Mouse (Mus musculus) heart, embryonic 13.5 days (tissue): ENCODE results near the gene Il11. TPM values are rescaled to one million over a fixed set of nuclear protein-coding genes. Genes with fewer than 3 reads are reported as not detected.

Experiments used
- ATAC-seq: fragments of 200-750 bp; cut with Nextera tagmentation; 2 replicates; pipeline ENCODE4 v1.8.0; 2017; ENCODE audit warnings: moderate TSS enrichment; ENCODE audit not compliant: insufficient number of reproducible peaks, low FRiP score, low TSS enrichment; ENCODE audit errors: extremely low read depth
- H3K27ac ChIP-seq: fragments of 300-500 bp; sonication (generic); replicated peaks from 2 replicates; pipeline ENCODE4 v1.5.1; 2015; ENCODE audit warnings: moderate library complexity, mild to moderate bottlenecking, inconsistent platforms
- H3K27me3 ChIP-seq: fragments of 300-500 bp; sonication (generic); replicated peaks from 2 replicates; pipeline ENCODE4 v1.6.1; 2015; ENCODE audit warnings: mild to moderate bottlenecking, inconsistent platforms
- H3K36me3 ChIP-seq: fragments of 300-500 bp; sonication (generic); 2 replicates; pipeline ENCODE4 v1.6.1; 2015; ENCODE audit warnings: mild to moderate bottlenecking, inconsistent platforms
- H3K4me1 ChIP-seq: fragments of 300-500 bp; sonication (generic); 2 replicates; pipeline ENCODE4 v1.6.1; 2015; ENCODE audit warnings: inconsistent platforms
- H3K4me2 ChIP-seq: fragments of 300-500 bp; sonication (generic); 2 replicates; pipeline ENCODE4 v1.6.1; 2015; ENCODE audit warnings: inconsistent platforms, mild to moderate bottlenecking, moderate library complexity
- H3K4me3 ChIP-seq: fragments of 300-500 bp; sonication (generic); 2 replicates; pipeline ENCODE4 v1.5.1; 2015; ENCODE audit warnings: moderate library complexity, mild to moderate bottlenecking, inconsistent platforms
- H3K9ac ChIP-seq: fragments of 300-500 bp; sonication (generic); 2 replicates; pipeline ENCODE4 v1.6.1; 2015; ENCODE audit warnings: inconsistent platforms, mild to moderate bottlenecking, moderate library complexity
- H3K9me3 ChIP-seq: fragments of 300-500 bp; sonication (generic); 2 replicates; pipeline ENCODE4 v1.6.1; 2016; ENCODE audit warnings: inconsistent platforms
- WGBS: fragments of 180-500 bp; shearing (Covaris S2); methylation state at CpG from one replicate; pipeline ENCODE4 v1.1.7; 2015; ENCODE audit warnings: mixed read lengths; 5-methylcytosine and 5-hydroxymethylcytosine counted together
- polyA plus RNA-seq: library from polyadenylated mRNA; unstranded; fragments of >200 nt; fragmentation: Nextera tagmentation; extraction: Ambion mirVana; gene quantifications from 2 replicates; pipeline ENCODE4 v1.2.1, GENCODE M21; 2015

The Il11 gene
- polyA plus RNA-seq, 1 experiment from 2014 or later, result not detected

DNA sequence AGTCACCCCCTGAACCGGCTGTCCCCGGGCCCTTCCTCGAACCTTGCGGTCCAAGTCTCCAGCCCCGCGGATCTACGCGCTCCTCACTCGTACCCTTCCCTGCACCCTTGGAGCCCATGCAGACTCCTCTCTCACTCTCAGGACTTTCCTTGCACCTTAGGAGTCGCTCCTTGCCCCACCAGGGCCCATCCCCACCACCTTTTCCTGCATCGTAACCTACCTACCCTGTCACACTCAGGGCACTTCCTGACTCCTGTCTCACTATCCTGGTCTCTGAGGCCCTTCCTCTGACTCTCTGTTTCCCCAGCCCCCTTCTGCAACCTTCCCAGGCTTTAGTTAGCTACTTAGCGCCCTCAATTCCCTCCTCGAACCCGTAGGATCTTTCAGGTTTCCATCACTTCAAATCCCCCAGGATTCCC is 42.3 kb downstream of the Il11 start:
- Histone ChIP-seq H3K4me2 (peak overlapping the region; percentile 87), H3K27ac (peak overlapping the region; percentile 92), H3K4me1 (peaks cover 38% of the 10 kb centered on the region), H3K4me3 (peak overlapping the region; percentile 79), H3K27me3 (no peaks in the 10 kb centered on the region), H3K9ac (peak overlapping the region; percentile 92), H3K9me3 (no peaks in the 10 kb centered on the region), H3K36me3 (peaks cover 33% of the 10 kb centered on the region)
- WGBS, result under 1% methylated on average over 14 of the region's 14 CpGs
- ATAC-seq, result 0 out of 2 replicates have a peak, but pooled peaks have one; percentile 3

DNA sequence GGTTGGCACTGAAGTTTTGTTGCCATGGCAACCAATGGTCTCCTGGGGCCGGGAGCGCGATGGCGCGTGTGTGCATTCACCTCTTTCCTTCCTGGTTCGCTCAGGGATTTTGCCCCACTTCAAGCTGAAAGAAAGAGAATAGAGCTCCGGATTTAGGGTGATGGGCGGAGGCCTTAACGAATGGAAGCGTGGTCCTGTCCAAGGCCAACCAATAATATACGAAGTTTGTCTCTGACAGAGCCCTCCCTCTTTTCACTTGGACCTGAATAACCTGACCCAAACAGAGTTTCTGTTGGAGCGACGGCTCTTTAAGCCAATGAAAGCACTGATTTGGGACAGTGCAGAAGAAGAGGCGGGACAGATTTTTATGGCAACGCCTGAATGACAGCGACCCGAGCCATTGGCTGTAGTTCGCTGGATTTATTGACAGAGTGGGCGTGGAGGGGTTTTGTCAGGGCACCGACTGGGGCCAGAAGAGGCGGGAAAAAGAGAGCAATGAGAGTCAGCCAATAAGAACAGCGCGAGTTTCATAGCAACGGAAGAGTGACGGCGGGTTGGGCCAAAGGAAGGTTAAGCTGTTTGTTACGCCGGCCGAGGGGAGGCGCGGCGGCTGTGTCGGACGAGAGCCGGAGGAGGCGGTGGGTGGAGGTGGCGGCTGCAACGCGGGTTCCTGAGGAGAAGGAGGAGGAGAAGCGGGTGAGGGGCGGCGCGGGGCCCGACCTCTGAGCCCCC is 42.9 kb downstream of the Il11 start, which contains the start of gene Kmt5c:
Gene Kmt5c (plus strand): TSS at position 572 of the 732 bp plus-strand sequence.
- Histone ChIP-seq H3K27ac (peak within 1 kb of the TSS; percentile 92), H3K4me1 (peaks cover 38% of the 10 kb centered on the region), H3K9me3 (no peaks in the 10 kb centered on the region), H3K9ac (peak within 1 kb of the TSS; percentile 92), H3K27me3 (no peaks in the 10 kb centered on the region), H3K4me3 (peak within 1 kb of the TSS; percentile 79), H3K36me3 (peaks cover 29% of the 10 kb centered on the region), H3K4me2 (peak within 1 kb of the TSS; percentile 87)
- under 1% methylated on average over 39 of the region's 44 CpGs for WGBS
- ATAC-seq, result peak; percentile 93

DNA sequence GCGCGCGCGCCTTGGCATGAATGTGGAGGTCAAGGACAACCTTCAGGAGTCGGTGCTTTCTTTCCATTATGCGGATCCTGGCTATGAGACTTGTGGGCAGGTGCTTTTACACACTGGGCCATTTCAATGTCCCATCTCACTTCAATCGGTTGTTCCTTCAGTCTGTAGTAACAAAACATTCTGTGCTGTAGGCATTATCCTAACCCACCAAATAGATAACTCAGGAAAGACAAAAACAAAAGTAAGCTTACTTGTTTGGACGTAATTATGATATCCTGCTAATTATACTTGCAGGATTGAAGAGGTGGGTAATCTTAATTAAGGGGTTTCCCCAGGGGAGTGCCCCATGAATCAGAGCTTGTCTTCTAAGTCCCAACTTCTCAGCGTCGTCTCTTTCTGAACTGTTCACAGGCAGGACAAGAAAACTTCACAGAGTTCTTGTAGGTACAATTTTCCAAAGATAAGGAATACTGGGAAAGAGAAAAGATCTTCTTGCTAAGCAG is 43.6 kb downstream of the Il11 start:
- Histone ChIP-seq H3K4me3 (peak overlapping the region; percentile 79), H3K27me3 (no peaks in the 10 kb centered on the region), H3K36me3 (peaks cover 22% of the 10 kb centered on the region), H3K27ac (peak overlapping the region; percentile 62), H3K9ac (peak overlapping the region; percentile 16), H3K9me3 (no peaks in the 10 kb centered on the region), H3K4me1 (peaks cover 38% of the 10 kb centered on the region), H3K4me2 (peak overlapping the region; percentile 87)
- 49% methylated on average over 10 of the region's 10 CpGs for WGBS
- ATAC-seq, result no peak

DNA sequence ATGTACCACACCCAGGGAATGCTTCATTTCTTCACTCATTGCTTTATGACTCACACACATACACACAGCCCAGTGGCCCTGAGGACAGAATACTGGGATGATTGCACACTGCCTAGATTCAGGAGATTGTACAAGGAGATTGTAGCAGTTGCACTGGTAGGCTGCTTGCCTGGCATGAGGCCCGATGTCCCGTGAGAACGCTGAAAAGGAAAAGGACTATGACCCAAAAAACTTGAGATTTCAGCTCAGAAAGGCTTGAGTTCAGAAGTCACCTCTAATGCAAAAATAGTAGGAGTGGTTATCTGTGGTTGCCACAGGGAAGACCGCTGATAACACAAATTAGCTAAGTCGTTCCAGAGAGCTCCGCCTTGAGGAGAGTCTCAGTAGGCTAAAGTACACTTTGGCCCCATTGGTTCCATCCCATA is 49.7 kb downstream of the Il11 start:
- no peaks in the 10 kb centered on the region for H3K36me3 ChIP-seq
- ATAC-seq, result no peak
- H3K4me2 ChIP-seq, result no peak overlapping the region
- H3K9me3 ChIP-seq, result peaks cover 3% of the 10 kb centered on the region; the same call in 1 of the 2 replicates
- no peaks in the 10 kb centered on the region for H3K4me1 ChIP-seq
- no peak overlapping the region for H3K4me3 ChIP-seq
- 0 out of 2 replicates have a peak, but pooled peaks cover 3% of the 10 kb centered on the region for H3K27me3 ChIP-seq
- H3K9ac ChIP-seq, result no peak overlapping the region
- WGBS, result 40% methylated on average over 6 of the region's 6 CpGs
- no peak overlapping the region for H3K27ac ChIP-seq

DNA sequence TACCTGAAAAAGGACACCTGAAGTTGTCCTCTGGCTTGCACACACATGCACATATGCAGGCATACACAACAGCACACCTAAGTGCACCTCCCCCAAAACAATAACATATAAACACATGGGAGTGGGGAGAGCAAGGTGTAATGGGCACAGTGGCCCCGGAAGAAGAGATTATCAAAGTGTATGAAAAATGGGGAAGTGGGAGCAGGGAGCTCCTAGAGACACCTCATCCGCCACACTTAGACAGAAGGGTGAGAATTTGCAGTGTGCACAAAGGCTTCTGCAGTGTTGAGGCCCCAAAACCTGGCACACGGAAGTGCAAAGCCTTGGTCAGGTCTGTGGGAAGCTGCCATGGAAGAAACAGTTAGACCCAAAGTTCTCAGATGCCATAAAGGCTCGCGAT is 51.6 kb downstream of the Il11 start:
- H3K9ac ChIP-seq, result no peak overlapping the region
- H3K27me3 ChIP-seq, result 0 out of 2 replicates have a peak, but pooled peaks cover 3% of the 10 kb centered on the region
- H3K4me2 ChIP-seq, result no peak overlapping the region
- H3K36me3 ChIP-seq, result no peaks in the 10 kb centered on the region
- peaks cover 3% of the 10 kb centered on the region; the same call in 1 of the 2 replicates for H3K9me3 ChIP-seq
- no peak overlapping the region for H3K4me3 ChIP-seq
- no peak overlapping the region for H3K27ac ChIP-seq
- no peak for ATAC-seq
- no peaks in the 10 kb centered on the region for H3K4me1 ChIP-seq
- 70% methylated on average over 5 of the region's 5 CpGs for WGBS

DNA sequence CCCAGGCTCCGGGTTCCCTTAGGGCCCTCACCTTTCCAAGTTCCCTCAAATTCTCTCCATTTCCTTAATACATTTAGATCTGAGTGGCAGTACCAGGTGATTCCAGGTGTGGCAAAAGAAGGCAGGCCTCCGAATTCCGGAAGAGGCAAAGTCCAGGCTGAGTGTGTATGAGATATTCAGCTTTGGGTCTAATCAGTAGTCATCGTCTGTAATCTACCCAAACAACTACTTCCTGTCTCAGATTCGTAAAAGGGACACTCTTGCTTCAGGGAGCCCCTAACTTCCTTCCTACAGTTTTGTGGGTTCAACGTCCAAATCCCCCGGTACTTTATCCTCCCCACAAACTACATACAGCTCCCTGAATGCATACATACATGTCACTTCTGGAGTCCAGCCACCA is 57.5 kb downstream of the Il11 start, which contains the start of gene Tmem150b:
Gene Tmem150b (minus strand): TSS at position 81 of the 400 bp plus-strand sequence.
- Histone ChIP-seq H3K9ac (no peak within 1 kb of the TSS), H3K4me1 (no peaks in the 10 kb centered on the region), H3K27me3 (peaks cover 8% of the 10 kb centered on the region; the same call in 1 of the 2 replicates), H3K4me2 (no peak within 1 kb of the TSS), H3K27ac (no peak within 1 kb of the TSS), H3K9me3 (peaks cover 3% of the 10 kb centered on the region; the same call in 1 of the 2 replicates), H3K4me3 (no peak within 1 kb of the TSS), H3K36me3 (no peaks in the 10 kb centered on the region)
- no peak for ATAC-seq
- 60% methylated on average over 7 of the region's 7 CpGs for WGBS

DNA sequence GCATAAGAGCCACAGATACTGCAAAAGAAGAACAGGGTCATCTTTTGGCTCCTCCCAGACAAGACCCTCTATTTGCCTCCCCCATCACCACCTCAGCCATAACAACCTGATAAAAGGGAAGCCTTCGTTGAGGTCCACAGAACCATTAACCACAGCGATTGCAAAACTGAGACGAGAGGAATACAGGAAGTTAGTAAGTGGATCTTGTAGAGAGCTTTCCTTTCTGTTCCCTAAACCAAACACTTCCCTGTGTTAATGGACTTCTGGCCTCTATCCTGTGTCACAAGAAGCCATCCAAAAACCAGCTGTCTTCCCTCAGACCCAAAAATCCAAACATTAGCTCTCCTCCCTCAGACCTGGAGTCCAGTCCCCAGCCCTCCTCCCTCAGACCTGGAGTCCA is 58.3 kb downstream of the Il11 start:
- ATAC-seq, result no peak
- WGBS, result 57% methylated on average over 3 of the region's 3 CpGs
- Histone ChIP-seq H3K4me2 (no peak overlapping the region), H3K9me3 (no peaks in the 10 kb centered on the region), H3K27me3 (peaks cover 8% of the 10 kb centered on the region; the same call in 1 of the 2 replicates), H3K36me3 (no peaks in the 10 kb centered on the region), H3K4me3 (no peak overlapping the region), H3K4me1 (no peaks in the 10 kb centered on the region), H3K27ac (no peak overlapping the region), H3K9ac (no peak overlapping the region)

DNA sequence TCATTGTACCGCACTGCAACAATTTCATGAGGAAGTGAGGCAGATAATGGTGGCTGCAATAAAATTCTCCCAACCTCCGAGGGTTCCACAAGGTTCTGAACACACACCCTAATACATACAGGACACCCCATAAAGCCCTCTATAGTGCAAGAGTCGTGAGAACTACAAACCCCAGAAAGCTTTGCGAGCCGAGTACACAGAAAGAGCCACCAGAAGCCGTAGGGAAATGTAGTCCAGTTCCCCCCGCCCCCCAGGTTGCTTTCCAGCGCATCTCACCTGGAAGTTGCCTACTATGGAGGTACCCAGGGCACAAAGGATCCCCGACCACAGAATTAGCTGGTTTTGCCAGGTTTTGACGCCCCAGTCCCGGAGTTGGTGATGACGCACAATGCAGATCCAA is 59.2 kb downstream of the Il11 start:
- no peak for ATAC-seq
- Histone ChIP-seq H3K27ac (no peak overlapping the region), H3K4me1 (no peaks in the 10 kb centered on the region), H3K4me2 (peak overlapping the region; percentile 65), H3K9ac (peak overlapping the region; percentile 56; the same call in 1 of the 2 replicates), H3K27me3 (peaks cover 8% of the 10 kb centered on the region; the same call in 1 of the 2 replicates), H3K36me3 (no peaks in the 10 kb centered on the region), H3K9me3 (no peaks in the 10 kb centered on the region), H3K4me3 (peak overlapping the region; percentile 37)
- WGBS, result 31% methylated on average over 12 of the region's 12 CpGs

Other genes with a start within 250 kb of the Il11 start
- 1.4 and 2.7 TPM in 2 replicates for gene Syt5, start 235.3 kb downstream of the Il11 start, polyA plus RNA-seq
- gene Ptprh, start 178.8 kb downstream of the Il11 start, polyA plus RNA-seq, result 0.04 TPM in 1 of 2 replicates, not detected in the other
- 2.4 TPM in 2 replicates for gene Tmem86b, start 151.4 kb downstream of the Il11 start, polyA plus RNA-seq
- 7.2 and 7.4 TPM in 2 replicates for gene Ppp6r1, start 123.8 kb downstream of the Il11 start, polyA plus RNA-seq
- 74.0 and 79.9 TPM in 2 replicates for gene Hspbp1, start 97.8 kb downstream of the Il11 start, polyA plus RNA-seq
- gene Brsk1, start 92.3 kb downstream of the Il11 start, polyA plus RNA-seq, result 0.46 and 0.91 TPM in 2 replicates
- 0.05 and 0.07 TPM in 2 replicates for gene Tmem150b, start 57.6 kb downstream of the Il11 start, polyA plus RNA-seq
- gene Kmt5c, start 42.7 kb downstream of the Il11 start, polyA plus RNA-seq, result 57.1 and 60.0 TPM in 2 replicates
- 35.4 and 36.4 TPM in 2 replicates for gene Cox6b2, start 29.8 kb downstream of the Il11 start, polyA plus RNA-seq
- gene Fam71e2, start 11.6 kb downstream of the Il11 start, polyA plus RNA-seq, result not detected in 2 replicates
- not detected in 2 replicates for gene Tmem190, start 78 bp upstream of the Il11 start, polyA plus RNA-seq
- 4.1 and 4.3 TPM in 2 replicates for gene Tmem238, start 6.8 kb upstream of the Il11 start, polyA plus RNA-seq
- gene Rpl28, start 10.0 kb upstream of the Il11 start, polyA plus RNA-seq, result 209 and 245 TPM in 2 replicates
- gene Ube2s, start 29.7 kb upstream of the Il11 start, polyA plus RNA-seq, result 327 and 359 TPM in 2 replicates
- 0.04 TPM in 2 replicates for gene Shisa7, start 61.8 kb upstream of the Il11 start, polyA plus RNA-seq
- 3.7 and 3.8 TPM in 2 replicates for gene Isoc2b, start 87.4 kb upstream of the Il11 start, polyA plus RNA-seq
- gene Isoc2a, start 94.3 kb upstream of the Il11 start, polyA plus RNA-seq, result 1.4 TPM in 2 replicates
- gene Gm36210, start 123.7 kb upstream of the Il11 start, polyA plus RNA-seq, result 0.27 TPM in 1 of 2 replicates, not detected in the other
- gene Zfp628, start 132.4 kb upstream of the Il11 start, polyA plus RNA-seq, result 2.4 and 2.9 TPM in 2 replicates
- gene Nat14, start 139.2 kb upstream of the Il11 start, polyA plus RNA-seq, result 4.2 and 5.8 TPM in 2 replicates
- gene Ssc5d, start 142.9 kb upstream of the Il11 start, polyA plus RNA-seq, result 1.5 and 2.0 TPM in 2 replicates
- gene Sbk2, start 181.5 kb upstream of the Il11 start, polyA plus RNA-seq, result 4.0 and 5.8 TPM in 2 replicates
- gene Sbk3, start 188.3 kb upstream of the Il11 start, polyA plus RNA-seq, result 0.12 and 0.55 TPM in 2 replicates
- 20.8 and 25.7 TPM in 2 replicates for gene Zfp579, start 213.3 kb upstream of the Il11 start, polyA plus RNA-seq
- 10.7 and 12.3 TPM in 2 replicates for gene Zfp524, start 231.6 kb upstream of the Il11 start, polyA plus RNA-seq
- 25.6 and 28.4 TPM in 2 replicates for gene Fiz1, start 231.8 kb upstream of the Il11 start, polyA plus RNA-seq
- gene Gm44973, start 232.6 kb upstream of the Il11 start, polyA plus RNA-seq, result not detected in 2 replicates
- 3.8 and 4.4 TPM in 2 replicates for gene Zfp865, start 237.5 kb upstream of the Il11 start, polyA plus RNA-seq
- gene Ccdc106, start 237.7 kb upstream of the Il11 start, polyA plus RNA-seq, result 2.1 and 4.2 TPM in 2 replicates